Mouse (Mus musculus) testis, adult 2 months (tissue): ENCODE measurements around the gene Pbld2.

Experiments used
- CTCF ChIP-seq: fragments of 200-500 bp; IDR thresholded peaks from 2 replicates; pipeline ENCODE4 v1.5.1; 2012; ENCODE audit warnings: low read depth, mild to moderate bottlenecking, inconsistent platforms, low read length, moderate library complexity; ENCODE audit not compliant: control insufficient read depth, insufficient read depth, insufficient replicate concordance
- POLR2A ChIP-seq: fragments of 200-500 bp; IDR thresholded peaks from 2 replicates; pipeline ENCODE4 v1.6.1; 2012; ENCODE audit warnings: low read depth, mild to moderate bottlenecking, inconsistent platforms, low read length, moderate library complexity; ENCODE audit not compliant: control insufficient read depth

GRCm38 (mm10) chr10:63086304-63086703 is 62.2 kb downstream of the Pbld2 start:
- TF ChIP-seq CTCF (no peak), POLR2A (no peak)
